ENCODE assay signal across 8 mouse cellular contexts in genomic region chr12:86795076-86795837, GRCm38 (mm10).
DNase-seq lines count a peak whose midpoint lies in the region; ATAC-seq and TF ChIP-seq lines count a peak whose summit lies in the region.

No protein-coding gene starts in this region.

- H3K27ac ChIP-seq in kidney, embryonic 14.5 days (ENCODE audit: low read depth, low read length) = no peak overlapping the region
- peak overlapping the region; percentile 79 for H3K27ac ChIP-seq in ES-Bruce4 (ENCODE audit: insufficient read depth, low read length)
- peak overlapping the region; percentile 57 for H3K27ac ChIP-seq in forebrain, embryonic 15.5 days (replicated peaks)
- H3K27ac ChIP-seq in liver, postnatal 0 days (ENCODE audit: low read depth) = no peak overlapping the region

- H3K27me3 ChIP-seq in kidney, embryonic 14.5 days (ENCODE audit: control insufficient read depth, insufficient read depth, low read length) = no peaks in the 10 kb centered on the region
- H3K27me3 ChIP-seq in ES-Bruce4 (ENCODE audit: control insufficient read depth, insufficient read depth, low read length, poor library complexity, severe bottlenecking) = no peaks in the 10 kb centered on the region
- H3K27me3 ChIP-seq in forebrain, embryonic 15.5 days = no peaks in the 10 kb centered on the region
- H3K27me3 ChIP-seq in liver, postnatal 0 days (ENCODE audit: insufficient read depth, low read length) = no peaks in the 10 kb centered on the region

- H3K4me1 ChIP-seq in kidney, embryonic 14.5 days (ENCODE audit: control insufficient read depth, insufficient read depth, low read length) = peaks cover 33% of the 10 kb centered on the region
- H3K4me1 ChIP-seq in ES-Bruce4 (ENCODE audit: control insufficient read depth, insufficient read depth, low read length) = peaks cover 14% of the 10 kb centered on the region
- H3K4me1 ChIP-seq in forebrain, embryonic 15.5 days = peaks cover 43% of the 10 kb centered on the region
- H3K4me1 ChIP-seq in liver, postnatal 0 days (ENCODE audit: insufficient read depth) = peaks cover 31% of the 10 kb centered on the region

- no peak for TF ChIP-seq POLR2A in ES-Bruce4 (IDR thresholded peaks at IDR 0.05; ENCODE audit: insufficient read depth, low read length)

- no peaks in the 10 kb centered on the region for H3K9me3 ChIP-seq in kidney, embryonic 14.5 days (ENCODE audit: control insufficient read depth, low read length)
- no peaks in the 10 kb centered on the region for H3K9me3 ChIP-seq in ES-Bruce4 (replicated peaks; ENCODE audit: control insufficient read depth, insufficient read depth, low read length, poor library complexity, severe bottlenecking)
- H3K9me3 ChIP-seq in forebrain, embryonic 15.5 days = no peaks in the 10 kb centered on the region
- H3K9me3 ChIP-seq in liver, postnatal 0 days (ENCODE audit: low read length) = no peaks in the 10 kb centered on the region

- H3K36me3 ChIP-seq in kidney, embryonic 14.5 days (ENCODE audit: control insufficient read depth, insufficient read depth, low read length) = no peaks in the 10 kb centered on the region
- H3K36me3 ChIP-seq in ES-Bruce4 (ENCODE audit: control insufficient read depth, insufficient read depth, low read length, poor library complexity, severe bottlenecking) = no peaks in the 10 kb centered on the region
- H3K36me3 ChIP-seq in forebrain, embryonic 15.5 days = no peaks in the 10 kb centered on the region
- H3K36me3 ChIP-seq in liver, postnatal 0 days (replicated peaks; ENCODE audit: insufficient read depth, low read length) = no peaks in the 10 kb centered on the region

- peak; percentile 37 for TF ChIP-seq CTCF in ES-Bruce4 (IDR thresholded peaks at IDR 0.05; ENCODE audit: low read depth, low read length)
- no peak for TF ChIP-seq CTCF in liver, postnatal 0 days (IDR thresholded peaks at IDR 0.05; ENCODE audit: low read depth)

- peak; percentile 7 for ATAC-seq in kidney, embryonic 14.5 days (ENCODE audit: low FRiP score, low TSS enrichment)
- ATAC-seq in forebrain, embryonic 15.5 days (replicated peaks) = peak; percentile 62
- peak; percentile 58 for ATAC-seq in liver, postnatal 0 days

- H3K4me3 ChIP-seq in kidney, embryonic 14.5 days (ENCODE audit: low read length) = no peak overlapping the region
- no peak overlapping the region for H3K4me3 ChIP-seq in ES-Bruce4 (ENCODE audit: low read depth, low read length)
- H3K4me3 ChIP-seq in forebrain, embryonic 15.5 days = no peak overlapping the region
- no peak overlapping the region for H3K4me3 ChIP-seq in liver, postnatal 0 days (ENCODE audit: low read depth, low read length)

- no peak overlapping the region for H3K4me2 ChIP-seq in kidney, embryonic 14.5 days (replicated peaks; ENCODE audit: low read depth, low read length)
- H3K4me2 ChIP-seq in forebrain, embryonic 15.5 days (replicated peaks) = no peak overlapping the region
- no peak overlapping the region for H3K4me2 ChIP-seq in liver, postnatal 0 days (ENCODE audit: low read depth, low read length)

- no peak overlapping the region for H3K9ac ChIP-seq in kidney, embryonic 14.5 days (ENCODE audit: low read depth, low read length)
- no peak overlapping the region for H3K9ac ChIP-seq in ES-Bruce4 (ENCODE audit: low read depth, poor library complexity, severe bottlenecking)
- H3K9ac ChIP-seq in forebrain, embryonic 15.5 days (replicated peaks) = no peak overlapping the region
- 0 out of 2 replicates have a peak overlapping the region, but pooled peaks have one; percentile 36 for H3K9ac ChIP-seq in liver, postnatal 0 days (replicated peaks)

- no peak for DNase-seq in kidney, postnatal 25 days
- DNase-seq in liver, postnatal 0 days = no peak
- DNase-seq in adipocyte (ENCODE audit: low spot score) = no peak
- DNase-seq in ovary, postnatal 14 days (ENCODE audit: low spot score) = no peak
- DNase-seq in adrenal gland, adult 2 months = no peak

- TF ChIP-seq EP300 in ES-Bruce4 (IDR thresholded peaks at IDR 0.05; ENCODE audit: insufficient read depth, low read depth, low read length) = no peak
- TF ChIP-seq EP300 in liver, postnatal 0 days (IDR thresholded peaks at IDR 0.05; ENCODE audit: low read depth) = no peak

- 58% methylated on average over 7 of the region's 7 CpGs for WGBS in kidney, embryonic 14.5 days
- WGBS in forebrain, embryonic 15.5 days = 50% methylated on average over 7 of the region's 7 CpGs
- 60% methylated on average over 7 of the region's 7 CpGs for WGBS in liver, postnatal 0 days (ENCODE audit: insufficient replicate concordance)

Comparison
In these comparisons a context has a peak if more than half of its experiments do, and no peak if none do; other contexts are left out.
1. ATAC-seq: peak in every context shown above with its lines; median percentile 62 in forebrain, embryonic 15.5 days; 58 in liver, postnatal 0 days; 7 in kidney, embryonic 14.5 days.
2. H3K27ac ChIP-seq: peak in ES-Bruce4 (single experiment) and forebrain, embryonic 15.5 days (single experiment); none in kidney, embryonic 14.5 days (single experiment) and liver, postnatal 0 days (single experiment).